Mouse (Mus musculus) embryonic facial prominence, embryonic 15.5 days (tissue): ENCODE data around the gene Nav2. TPM values are rescaled to one million over a fixed set of nuclear protein-coding genes. Genes with fewer than 3 reads are reported as not detected.
A peak's percentile ranks its signal among the peaks of the same experiment; 100 is the strongest.

Source experiments
- ATAC-seq: fragments of 200-750 bp; cut with Nextera tagmentation; 2 replicates; pipeline ENCODE4 v1.8.0; 2017; ENCODE audit warnings: low read depth, moderate TSS enrichment; ENCODE audit not compliant: insufficient number of reproducible peaks, low FRiP score, low TSS enrichment
- H3K27ac ChIP-seq: fragments of 300-500 bp; sonication (generic); replicated peaks from 2 replicates; pipeline ENCODE4 v1.5.1; 2015; ENCODE audit warnings: mild to moderate bottlenecking, inconsistent platforms
- H3K27me3 ChIP-seq: fragments of 300-500 bp; sonication (generic); 2 replicates; pipeline ENCODE4 v1.6.1; 2015; ENCODE audit warnings: inconsistent platforms
- H3K36me3 ChIP-seq: fragments of 300-500 bp; sonication (generic); 2 replicates; pipeline ENCODE4 v1.6.1; 2015; ENCODE audit warnings: mild to moderate bottlenecking, inconsistent platforms
- H3K4me1 ChIP-seq: fragments of 300-500 bp; sonication (generic); 2 replicates; pipeline ENCODE4 v1.6.1; 2015; ENCODE audit warnings: inconsistent platforms
- H3K4me2 ChIP-seq: fragments of 300-500 bp; sonication (generic); replicated peaks from 2 replicates; pipeline ENCODE4 v1.6.1; 2015; ENCODE audit warnings: mild to moderate bottlenecking, inconsistent platforms
- H3K4me3 ChIP-seq: fragments of 300-500 bp; sonication (generic); replicated peaks from 2 replicates; pipeline ENCODE4 v1.5.1; 2015; ENCODE audit warnings: mild to moderate bottlenecking, inconsistent platforms
- H3K9ac ChIP-seq: fragments of 300-500 bp; sonication (generic); 2 replicates; pipeline ENCODE4 v1.6.1; 2015; ENCODE audit warnings: inconsistent platforms
- H3K9me3 ChIP-seq: fragments of 300-500 bp; sonication (generic); replicated peaks from 2 replicates; pipeline ENCODE4 v1.6.1; 2016; ENCODE audit warnings: inconsistent platforms
- WGBS: fragments of 180-500 bp; shearing (Covaris S2); methylation state at CpG from one replicate; pipeline ENCODE4 v1.1.7; 2015; 5-methylcytosine and 5-hydroxymethylcytosine counted together
- polyA plus RNA-seq: library from polyadenylated mRNA; unstranded; fragments of >200 nt; fragmentation: Nextera tagmentation; extraction: Ambion mirVana; gene quantifications from 2 replicates; pipeline ENCODE4 v1.2.1, GENCODE M21; 2015

Gene Nav2
- polyA plus RNA-seq, 1 experiment from 2014 or later, result 23.4 TPM

GRCm38 (mm10) chr7:48910282-48910681, 1.8 kb downstream of the Nav2 start:
- peaks cover 22% of the 10 kb centered on the region for H3K4me1 ChIP-seq
- H3K4me3 ChIP-seq, result no peak overlapping the region
- H3K9me3 ChIP-seq, result no peaks in the 10 kb centered on the region
- WGBS, result 47% methylated on average over 6 of the region's 6 CpGs
- H3K4me2 ChIP-seq, result no peak overlapping the region
- no peaks in the 10 kb centered on the region for H3K27me3 ChIP-seq
- peak overlapping the region; percentile 45 for H3K27ac ChIP-seq
- ATAC-seq, result no peak
- H3K9ac ChIP-seq, result no peak overlapping the region
- no peaks in the 10 kb centered on the region for H3K36me3 ChIP-seq

GRCm38 (mm10) chr7:48911146-48911545, 2.6 kb downstream of the Nav2 start:
- Histone ChIP-seq H3K9ac (no peak overlapping the region), H3K27me3 (no peaks in the 10 kb centered on the region), H3K9me3 (no peaks in the 10 kb centered on the region), H3K4me3 (no peak overlapping the region), H3K27ac (no peak overlapping the region), H3K4me1 (peaks cover 22% of the 10 kb centered on the region), H3K4me2 (no peak overlapping the region), H3K36me3 (no peaks in the 10 kb centered on the region)
- no peak for ATAC-seq

- peaks cover 16% of the 10 kb centered on the region for H3K4me1 ChIP-seq
These were observed 6.4 kb downstream of the Nav2 start for GRCm38 (mm10) chr7:48914630-48915506.

GRCm38 (mm10) chr7:48917463-48917862, 8.9 kb downstream of the Nav2 start:
- H3K4me2 ChIP-seq, result no peak overlapping the region
- H3K27me3 ChIP-seq, result peaks cover 12% of the 10 kb centered on the region
- WGBS, result 20% methylated on average over 5 of the region's 5 CpGs
- peaks cover 4% of the 10 kb centered on the region; the same call in 1 of the 2 replicates for H3K4me1 ChIP-seq
- ATAC-seq, result no peak
- H3K36me3 ChIP-seq, result no peaks in the 10 kb centered on the region
- no peaks in the 10 kb centered on the region for H3K9me3 ChIP-seq
- H3K4me3 ChIP-seq, result no peak overlapping the region
- H3K9ac ChIP-seq, result no peak overlapping the region
- H3K27ac ChIP-seq, result no peak overlapping the region

More at GRCm38 (mm10) chr7:48914630-48915506, 6.4 kb downstream of the Nav2 start:
- Histone ChIP-seq H3K4me2 (no peak overlapping the region), H3K9me3 (no peaks in the 10 kb centered on the region), H3K4me3 (no peak overlapping the region), H3K36me3 (no peaks in the 10 kb centered on the region), H3K27ac (no peak overlapping the region), H3K9ac (no peak overlapping the region), H3K27me3 (peaks cover 12% of the 10 kb centered on the region)
- ATAC-seq, result no peak
- 44% methylated on average over 12 of the region's 12 CpGs for WGBS

- Histone ChIP-seq H3K27ac (no peak overlapping the region), H3K9me3 (no peaks in the 10 kb centered on the region), H3K4me1 (peaks cover 4% of the 10 kb centered on the region; the same call in 1 of the 2 replicates), H3K27me3 (peaks cover 12% of the 10 kb centered on the region), H3K36me3 (no peaks in the 10 kb centered on the region), H3K4me3 (no peak overlapping the region), H3K4me2 (no peak overlapping the region), H3K9ac (no peak overlapping the region)
- no peak for ATAC-seq
- WGBS, result 30% methylated on average over 5 of the region's 5 CpGs
These were observed 9.5 kb downstream of the Nav2 start for GRCm38 (mm10) chr7:48917988-48918387.

GRCm38 (mm10) chr7:48918389-48918788, 9.9 kb downstream of the Nav2 start:
- no peak overlapping the region for H3K9ac ChIP-seq
- H3K27ac ChIP-seq, result no peak overlapping the region
- no peak for ATAC-seq
- H3K4me3 ChIP-seq, result no peak overlapping the region
- no peak overlapping the region for H3K4me2 ChIP-seq
- peaks cover 12% of the 10 kb centered on the region for H3K27me3 ChIP-seq
- H3K36me3 ChIP-seq, result no peaks in the 10 kb centered on the region
- no peaks in the 10 kb centered on the region for H3K9me3 ChIP-seq
- WGBS, result 40% methylated on average over 11 of the region's 11 CpGs
- peaks cover 4% of the 10 kb centered on the region; the same call in 1 of the 2 replicates for H3K4me1 ChIP-seq

GRCm38 (mm10) chr7:48923620-48924019, 15.1 kb downstream of the Nav2 start:
- 70% methylated on average over 10 of the region's 10 CpGs for WGBS
- no peaks in the 10 kb centered on the region for H3K9me3 ChIP-seq
- H3K4me3 ChIP-seq, result no peak overlapping the region
- no peak overlapping the region for H3K4me2 ChIP-seq
- H3K36me3 ChIP-seq, result no peaks in the 10 kb centered on the region
- no peak overlapping the region for H3K27ac ChIP-seq
- ATAC-seq, result no peak
- no peaks in the 10 kb centered on the region for H3K27me3 ChIP-seq
- H3K9ac ChIP-seq, result no peak overlapping the region
- H3K4me1 ChIP-seq, result peaks cover 4% of the 10 kb centered on the region; the same call in 1 of the 2 replicates

- Histone ChIP-seq H3K9ac (no peak overlapping the region), H3K4me2 (no peak overlapping the region), H3K9me3 (no peaks in the 10 kb centered on the region), H3K36me3 (no peaks in the 10 kb centered on the region), H3K4me1 (peaks cover 4% of the 10 kb centered on the region; the same call in 1 of the 2 replicates), H3K27ac (no peak overlapping the region), H3K27me3 (no peaks in the 10 kb centered on the region), H3K4me3 (no peak overlapping the region)
- 71% methylated on average over 3 of the region's 3 CpGs for WGBS
- no peak for ATAC-seq
These were observed 16.7 kb downstream of the Nav2 start for GRCm38 (mm10) chr7:48925214-48925613.

- no peak for ATAC-seq
- Histone ChIP-seq H3K9ac (no peak overlapping the region), H3K4me3 (no peak overlapping the region)
These were observed 19.8 kb downstream of the Nav2 start for GRCm38 (mm10) chr7:48928364-48928763.

GRCm38 (mm10) chr7:48930399-48930798, 21.9 kb downstream of the Nav2 start:
- ATAC-seq, result no peak
- no peaks in the 10 kb centered on the region for H3K9me3 ChIP-seq
- WGBS, result 75% methylated on average over 5 of the region's 5 CpGs
- H3K27ac ChIP-seq, result no peak overlapping the region
- no peaks in the 10 kb centered on the region for H3K4me1 ChIP-seq
- no peak overlapping the region for H3K4me2 ChIP-seq
- peaks cover 7% of the 10 kb centered on the region; the same call in 1 of the 2 replicates for H3K27me3 ChIP-seq
- H3K4me3 ChIP-seq, result no peak overlapping the region
- no peak overlapping the region for H3K9ac ChIP-seq
- no peaks in the 10 kb centered on the region for H3K36me3 ChIP-seq

More at GRCm38 (mm10) chr7:48928364-48928763, 19.8 kb downstream of the Nav2 start:
- Histone ChIP-seq H3K36me3 (no peaks in the 10 kb centered on the region), H3K9me3 (no peaks in the 10 kb centered on the region), H3K4me2 (no peak overlapping the region), H3K27me3 (no peaks in the 10 kb centered on the region), H3K27ac (no peak overlapping the region), H3K4me1 (peaks cover 4% of the 10 kb centered on the region; the same call in 1 of the 2 replicates)
- 15% methylated on average over 3 of the region's 3 CpGs for WGBS

- no peak for ATAC-seq
- no peaks in the 10 kb centered on the region for H3K4me1 ChIP-seq
- 79% methylated on average over 2 of the region's 2 CpGs for WGBS
- peaks cover 7% of the 10 kb centered on the region; the same call in 1 of the 2 replicates for H3K27me3 ChIP-seq
- no peak overlapping the region for H3K27ac ChIP-seq
- no peak overlapping the region for H3K4me3 ChIP-seq
- no peak overlapping the region for H3K4me2 ChIP-seq
- no peaks in the 10 kb centered on the region for H3K9me3 ChIP-seq
- no peaks in the 10 kb centered on the region for H3K36me3 ChIP-seq
- H3K9ac ChIP-seq, result no peak overlapping the region
These were observed 23.6 kb downstream of the Nav2 start for GRCm38 (mm10) chr7:48932138-48932537.
